8 mouse cellular contexts compared by ENCODE assay signal in genomic region chr11:88873027-88873666, GRCm38 (mm10). TPM values are rescaled to one million over a fixed set of nuclear protein-coding genes. Genes with fewer than 3 reads are reported as not detected.
DNase-seq lines count a peak whose midpoint lies in the region; ATAC-seq lines count a peak whose summit lies in the region.

No protein-coding gene starts in this region.

- peaks cover 6% of the 10 kb centered on the region for H3K9me3 ChIP-seq in kidney, embryonic 16.5 days (ENCODE audit: low read length)
- H3K9me3 ChIP-seq in embryonic facial prominence, embryonic 10.5 days, result peaks cover 1% of the 10 kb centered on the region; the same call in 1 of the 2 replicates
- H3K9me3 ChIP-seq in hindbrain, embryonic 16.5 days (ENCODE audit: control insufficient read depth, low read length), result no peaks in the 10 kb centered on the region
- H3K9me3 ChIP-seq in midbrain, embryonic 16.5 days (replicated peaks; ENCODE audit: control insufficient read depth, low read length, poor library complexity, severe bottlenecking), result no peaks in the 10 kb centered on the region

- WGBS in kidney, embryonic 16.5 days, result 4% methylated on average over 20 of the region's 20 CpGs
- WGBS in embryonic facial prominence, embryonic 10.5 days, result 3% methylated on average over 20 of the region's 20 CpGs
- 7% methylated on average over 20 of the region's 20 CpGs for WGBS in hindbrain, embryonic 16.5 days
- WGBS in midbrain, embryonic 16.5 days, result 5% methylated on average over 20 of the region's 20 CpGs

- H3K27me3 ChIP-seq in kidney, embryonic 16.5 days (ENCODE audit: insufficient read depth, low read length), result 0 out of 2 replicates have a peak, but pooled peaks cover 3% of the 10 kb centered on the region
- H3K27me3 ChIP-seq in embryonic facial prominence, embryonic 10.5 days (replicated peaks; ENCODE audit: low read depth, poor library complexity, severe bottlenecking), result peaks cover 58% of the 10 kb centered on the region
- no peaks in the 10 kb centered on the region; the same call in 1 of the 2 replicates for H3K27me3 ChIP-seq in hindbrain, embryonic 16.5 days (replicated peaks; ENCODE audit: control insufficient read depth, insufficient read depth, low read length)
- no peaks in the 10 kb centered on the region for H3K27me3 ChIP-seq in midbrain, embryonic 16.5 days (ENCODE audit: control insufficient read depth, insufficient read depth, low read depth, low read length)

- no peaks in the 10 kb centered on the region for H3K36me3 ChIP-seq in kidney, embryonic 16.5 days (ENCODE audit: insufficient read depth, low read length)
- no peaks in the 10 kb centered on the region for H3K36me3 ChIP-seq in embryonic facial prominence, embryonic 10.5 days (replicated peaks)
- H3K36me3 ChIP-seq in hindbrain, embryonic 16.5 days (ENCODE audit: control insufficient read depth, insufficient read depth, low read length), result no peaks in the 10 kb centered on the region
- H3K36me3 ChIP-seq in midbrain, embryonic 16.5 days (ENCODE audit: control insufficient read depth, insufficient read depth, low read length), result no peaks in the 10 kb centered on the region

- H3K27ac ChIP-seq in kidney, embryonic 16.5 days (ENCODE audit: low read length), result no peak overlapping the region
- no peak overlapping the region for H3K27ac ChIP-seq in embryonic facial prominence, embryonic 10.5 days (replicated peaks)
- H3K27ac ChIP-seq in hindbrain, embryonic 16.5 days (ENCODE audit: low read depth, low read length), result no peak overlapping the region
- H3K27ac ChIP-seq in midbrain, embryonic 16.5 days (ENCODE audit: low read length), result no peak overlapping the region

- peak overlapping the region; percentile 66 for H3K4me2 ChIP-seq in kidney, embryonic 16.5 days (replicated peaks; ENCODE audit: low read depth, low read length)
- H3K4me2 ChIP-seq in hindbrain, embryonic 16.5 days (ENCODE audit: low read length), result peak overlapping the region; percentile 68
- H3K4me2 ChIP-seq in midbrain, embryonic 16.5 days (ENCODE audit: low read length), result peak overlapping the region; percentile 53

- peak overlapping the region; percentile 45 for H3K9ac ChIP-seq in kidney, embryonic 16.5 days (replicated peaks; ENCODE audit: low read length)
- H3K9ac ChIP-seq in hindbrain, embryonic 16.5 days (ENCODE audit: low read depth, low read length), result peak overlapping the region; percentile 48
- H3K9ac ChIP-seq in midbrain, embryonic 16.5 days (ENCODE audit: low read depth, low read length), result peak overlapping the region; percentile 54

- H3K4me3 ChIP-seq in kidney, embryonic 16.5 days (ENCODE audit: low read length), result peak overlapping the region; percentile 41
- H3K4me3 ChIP-seq in embryonic facial prominence, embryonic 10.5 days, result peak overlapping the region; percentile 53
- peak overlapping the region; percentile 34 for H3K4me3 ChIP-seq in hindbrain, embryonic 16.5 days (ENCODE audit: low read length)
- peak overlapping the region; percentile 31 for H3K4me3 ChIP-seq in midbrain, embryonic 16.5 days (ENCODE audit: low read depth, low read length)

- no peaks in the 10 kb centered on the region for H3K4me1 ChIP-seq in kidney, embryonic 16.5 days (ENCODE audit: insufficient read depth, low read length)
- H3K4me1 ChIP-seq in embryonic facial prominence, embryonic 10.5 days, result peaks cover 20% of the 10 kb centered on the region
- peaks cover 9% of the 10 kb centered on the region for H3K4me1 ChIP-seq in hindbrain, embryonic 16.5 days (ENCODE audit: control insufficient read depth, insufficient read depth, low read depth, low read length)
- H3K4me1 ChIP-seq in midbrain, embryonic 16.5 days (ENCODE audit: control insufficient read depth, insufficient read depth, low read length), result peaks cover 7% of the 10 kb centered on the region; the same call in 1 of the 2 replicates

- no peak for ATAC-seq in kidney, embryonic 16.5 days (ENCODE audit: low FRiP score, low TSS enrichment)
- ATAC-seq in hindbrain, embryonic 16.5 days, result no peak
- ATAC-seq in midbrain, embryonic 16.5 days, result no peak
- ATAC-seq in activated CD4-positive, CD25-positive, alpha-beta regulatory T cell, adult 4 months, result no peak

- no peak for DNase-seq in kidney, adult 18-20 months
- DNase-seq in embryonic facial prominence, embryonic 10.5 days (ENCODE audit: low spot score), result peak; percentile 37
- DNase-seq in adipocyte (ENCODE audit: low spot score), result no peak
- DNase-seq in adrenal gland, adult 8-10 months, result no peak

RNA-seq across cellular contexts. Expression of gene Akap1, which starts 8.8 kb away (rescaled TPM):
- 23.7 and 24.3 TPM in 2 replicates for polyA plus RNA-seq in kidney, embryonic 16.5 days (2015; fragmentation: Nextera tagmentation; extraction: Ambion mirVana)
- 16.9 and 17.1 TPM in 2 replicates for polyA plus RNA-seq in embryonic facial prominence, embryonic 10.5 days (2016; fragmentation: Nextera tagmentation; extraction: Ambion mirVana)
- 28.5 and 33.2 TPM in 2 replicates for polyA plus RNA-seq in hindbrain, embryonic 16.5 days (2015; fragmentation: Nextera tagmentation; extraction: Ambion mirVana)
- 31.2 and 33.3 TPM in 2 replicates for polyA plus RNA-seq in midbrain, embryonic 16.5 days (2015; fragmentation: Nextera tagmentation; extraction: Ambion mirVana)
- polyA plus RNA-seq in activated CD4-positive, CD25-positive, alpha-beta regulatory T cell, adult 4 months (2017; shearing (Covaris generic)), result 1 to 10 TPM; 1.5 to 2.0 TPM
- total RNA-seq in adrenal gland, adult 8-10 months (2022), result 100 to 1,000 TPM; 102 to 124 (median 117) TPM
